Mouse (Mus musculus) spleen, postnatal 4 days (tissue): ENCODE data around the gene Ninj2.

Source experiments
- DNase-seq, 2 experiments: peaks; one replicate each; pipeline ENCODE4 v3.0.0; 2022; ENCODE audit warnings: low spot score in 2 of 2

Gene Ninj2

DNA sequence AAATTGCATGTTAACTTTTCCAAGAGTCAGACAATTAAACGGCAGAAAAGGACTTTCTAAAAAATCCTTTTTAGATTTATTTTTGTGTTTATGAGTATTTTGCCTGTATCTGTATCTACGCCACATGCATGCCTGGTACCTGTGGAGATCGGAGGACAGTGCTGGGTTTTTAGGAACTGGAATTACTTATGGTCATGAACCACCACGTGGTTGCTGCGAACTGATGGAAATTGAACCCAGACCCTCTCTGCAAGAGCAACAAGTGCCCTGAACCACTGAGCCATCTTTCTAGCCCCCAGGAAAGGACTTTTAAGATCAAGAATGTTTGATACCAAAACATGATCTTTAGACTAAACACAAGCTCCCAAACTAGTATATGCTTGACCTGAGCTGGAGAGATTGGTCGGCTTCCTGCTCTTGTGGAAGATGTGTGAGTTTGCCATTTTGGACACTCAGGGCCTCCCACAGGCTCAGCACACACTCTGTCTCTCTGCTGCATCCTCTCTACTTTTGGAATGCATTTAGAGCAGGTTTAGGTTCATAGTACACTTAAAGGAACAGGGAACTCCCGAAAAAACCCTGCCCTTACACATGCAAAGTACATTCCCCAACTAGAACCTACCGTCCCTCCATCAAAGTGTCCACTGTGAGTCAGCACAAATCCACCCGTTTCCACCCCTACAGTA is 1.1 kb downstream of the Ninj2 start:
- no peak for DNase-seq

DNA sequence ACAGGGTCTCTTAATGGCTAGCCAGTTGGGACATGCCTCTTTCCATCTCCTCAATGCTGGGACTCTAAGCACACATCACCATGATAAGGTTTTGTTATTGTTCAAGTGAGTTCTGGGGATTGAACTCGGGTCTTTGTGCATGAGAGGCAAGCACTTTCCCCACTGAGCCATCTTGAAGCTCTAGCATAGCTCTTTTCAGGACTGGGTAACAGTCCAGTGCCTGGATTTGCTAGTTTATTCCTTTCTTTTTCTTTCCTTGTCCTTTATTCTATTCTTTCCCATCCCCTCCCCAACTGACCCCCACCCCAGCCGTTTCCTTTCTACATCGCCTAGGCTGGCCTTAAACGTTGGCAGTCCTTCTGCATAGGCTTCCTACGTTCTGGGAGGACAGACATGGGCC is 1.9 kb downstream of the Ninj2 start:
- no peak for DNase-seq

DNA sequence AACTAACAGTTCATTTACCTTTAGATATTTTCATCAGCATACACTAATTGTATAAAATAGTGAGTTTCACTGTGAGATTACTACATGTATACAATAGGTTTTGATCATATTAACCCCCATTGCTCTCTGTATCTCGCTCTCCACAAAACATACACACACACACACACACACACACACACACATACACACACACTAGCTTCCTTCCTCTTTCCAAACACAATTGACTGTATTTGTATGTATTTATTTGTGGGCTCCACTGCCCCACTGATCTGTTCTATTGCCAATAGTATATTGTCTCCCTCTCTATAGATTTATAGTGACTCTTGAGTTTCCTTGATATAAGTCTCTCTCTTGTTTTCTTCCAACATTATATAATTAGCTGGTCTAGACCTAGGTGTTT is 2.4 kb downstream of the Ninj2 start:
- DNase-seq, result no peak

DNA sequence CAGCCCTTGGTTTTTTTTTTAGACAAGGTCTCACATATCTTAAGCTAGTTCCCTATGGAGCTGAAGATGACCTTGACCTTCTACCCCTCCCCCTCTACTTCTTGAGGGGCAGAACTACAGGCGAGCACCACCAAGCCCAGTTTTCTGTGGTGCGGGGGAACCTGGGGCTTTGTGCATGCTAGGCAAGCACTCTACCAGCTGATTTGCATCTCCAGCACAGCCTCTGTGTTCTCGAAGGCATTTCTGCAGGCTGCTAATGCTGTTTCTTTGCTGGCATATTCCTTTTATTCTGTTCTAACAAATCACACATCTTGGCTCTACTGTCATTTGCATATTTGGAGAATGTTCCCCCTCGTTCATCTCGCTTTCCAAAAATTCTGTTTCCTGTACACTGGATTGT is 6.2 kb downstream of the Ninj2 start:
- no peak for DNase-seq

DNA sequence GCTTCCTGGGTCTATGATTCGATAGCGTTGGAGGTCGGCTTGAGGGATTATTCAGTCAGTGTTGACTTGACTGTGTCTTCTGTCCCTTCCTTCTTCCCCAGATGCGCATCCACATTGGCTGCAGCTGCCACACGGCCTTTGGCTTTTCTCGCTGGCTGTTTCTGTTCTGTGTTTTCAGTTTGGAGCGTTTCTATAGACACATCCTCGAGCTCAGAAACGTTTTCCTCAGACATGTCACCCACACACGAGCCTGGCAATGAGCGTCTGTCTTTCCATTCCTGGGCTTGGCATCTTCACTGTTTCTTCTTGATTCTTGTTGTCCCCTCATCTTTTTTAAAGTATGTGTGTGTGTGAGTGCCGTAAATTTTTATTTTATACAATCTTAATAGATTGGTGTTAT is 8.1 kb downstream of the Ninj2 start:
- DNase-seq, result no peak

DNA sequence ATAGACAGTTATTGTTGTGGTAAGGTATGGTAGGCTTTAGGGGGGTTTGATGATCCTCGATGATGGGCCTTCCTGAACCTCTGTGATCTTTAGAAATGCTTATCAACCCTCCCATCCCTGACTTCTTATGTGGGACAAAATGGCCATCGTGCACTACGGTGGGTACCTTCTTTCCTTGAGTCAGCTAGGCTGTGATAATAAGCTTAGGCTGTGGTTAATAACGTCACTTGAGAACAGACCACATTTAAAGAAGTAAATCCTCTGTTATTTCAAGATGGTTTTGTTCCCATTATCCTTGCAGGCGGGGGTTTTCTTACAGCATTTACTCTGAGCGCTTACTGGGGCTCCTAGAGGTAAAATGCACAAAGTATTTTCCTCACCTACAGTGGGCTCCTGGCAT is 8.8 kb downstream of the Ninj2 start:
- DNase-seq, result no peak

DNA sequence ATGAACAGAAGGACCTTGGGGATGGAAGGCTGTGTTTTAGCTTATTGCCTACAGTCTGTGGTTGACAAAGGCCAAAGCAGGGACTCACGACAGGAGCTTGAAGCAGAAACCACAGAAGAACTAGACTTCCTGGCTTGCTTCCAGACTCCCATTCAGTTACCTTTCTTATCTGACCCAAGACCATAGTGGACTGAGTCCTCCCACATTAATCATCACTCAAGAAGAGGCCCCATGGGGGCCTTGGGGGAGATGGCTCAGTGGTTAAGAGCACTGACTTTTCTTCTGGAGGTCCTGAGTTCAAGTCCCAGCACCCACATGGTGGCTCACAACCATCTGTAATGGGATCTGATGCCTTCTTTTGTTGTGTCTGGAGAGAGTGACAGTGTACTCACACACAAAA is 10.0 kb downstream of the Ninj2 start:
- no peak for DNase-seq

DNA sequence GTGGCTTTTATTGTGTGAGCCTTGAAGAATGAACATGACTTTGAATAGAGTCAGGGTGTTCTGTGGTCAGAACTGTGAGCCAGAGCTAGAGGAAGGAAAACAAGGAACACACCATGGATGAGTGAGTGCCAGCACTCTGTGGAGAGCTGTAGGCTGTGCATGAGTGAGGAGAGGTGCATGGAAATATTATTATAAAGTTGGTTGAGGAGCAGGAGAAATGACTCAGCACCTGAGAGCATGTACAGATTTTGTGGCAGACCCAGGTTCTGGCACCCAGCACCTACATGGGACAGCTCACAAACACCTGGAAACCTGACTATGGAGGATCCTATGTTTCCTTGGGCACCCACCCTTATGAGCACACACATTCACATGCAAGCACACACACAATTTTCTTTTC is 11.9 kb downstream of the Ninj2 start:
- no peak for DNase-seq

DNA sequence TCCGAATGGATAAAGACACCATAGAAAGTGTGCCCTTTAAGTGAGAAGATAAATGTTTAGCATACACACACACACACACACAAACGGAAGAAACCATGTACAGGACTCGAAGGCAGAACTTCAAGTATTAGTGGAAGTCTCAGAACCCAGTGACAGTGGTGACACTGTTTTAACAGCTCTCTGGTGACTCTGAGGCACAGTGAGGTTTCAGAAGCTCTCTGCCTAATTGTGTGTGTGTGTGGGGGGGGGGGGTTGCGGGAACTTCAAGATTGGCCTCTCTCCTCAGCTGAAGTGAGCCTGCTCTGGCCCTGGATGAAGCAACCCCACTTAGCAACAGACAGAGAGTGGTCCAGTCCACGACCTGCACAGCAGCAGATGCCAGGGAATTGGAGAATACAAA is 14.4 kb downstream of the Ninj2 start:
- DNase-seq, result no peak

DNA sequence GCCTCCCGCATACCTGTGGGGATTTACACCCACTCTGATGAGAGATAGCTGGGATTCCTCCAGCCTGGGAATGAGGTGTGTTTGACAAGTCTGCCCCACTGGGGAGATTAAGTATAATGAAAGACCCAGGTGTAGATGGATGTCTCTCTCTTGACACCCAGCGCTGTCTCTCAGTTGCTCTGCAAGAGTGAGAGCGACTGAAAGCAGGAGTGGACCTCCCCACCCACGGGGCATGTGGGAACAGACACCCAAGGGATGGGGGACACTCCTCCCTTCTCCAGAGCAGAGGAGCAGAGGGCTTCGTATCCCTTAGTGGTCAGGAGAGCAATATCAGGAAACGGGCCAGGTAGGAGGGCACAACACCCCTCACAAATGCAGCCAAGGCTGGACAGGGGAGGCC is 14.9 kb downstream of the Ninj2 start:
- no peak for DNase-seq

DNA sequence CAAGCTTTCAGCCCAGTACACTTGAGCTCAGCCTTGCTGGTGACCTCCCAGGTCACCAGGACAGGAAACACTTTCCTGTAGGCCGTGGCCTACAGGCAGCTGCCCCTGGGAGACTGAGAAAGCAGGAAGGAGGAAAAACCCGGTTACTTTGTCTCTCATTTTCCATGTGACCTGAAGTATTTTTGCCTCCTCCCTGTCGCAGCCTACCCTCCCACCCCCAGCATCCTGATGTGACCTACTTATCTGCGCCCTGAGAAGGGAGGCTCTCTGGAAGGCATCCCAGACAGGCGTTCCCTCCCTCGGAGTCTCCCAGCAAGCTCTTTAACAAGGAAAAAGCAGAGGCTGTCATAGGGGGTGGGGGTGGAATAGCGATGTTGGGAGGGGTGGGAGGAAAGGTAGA is 16.0 kb downstream of the Ninj2 start:
- no peak for DNase-seq

DNA sequence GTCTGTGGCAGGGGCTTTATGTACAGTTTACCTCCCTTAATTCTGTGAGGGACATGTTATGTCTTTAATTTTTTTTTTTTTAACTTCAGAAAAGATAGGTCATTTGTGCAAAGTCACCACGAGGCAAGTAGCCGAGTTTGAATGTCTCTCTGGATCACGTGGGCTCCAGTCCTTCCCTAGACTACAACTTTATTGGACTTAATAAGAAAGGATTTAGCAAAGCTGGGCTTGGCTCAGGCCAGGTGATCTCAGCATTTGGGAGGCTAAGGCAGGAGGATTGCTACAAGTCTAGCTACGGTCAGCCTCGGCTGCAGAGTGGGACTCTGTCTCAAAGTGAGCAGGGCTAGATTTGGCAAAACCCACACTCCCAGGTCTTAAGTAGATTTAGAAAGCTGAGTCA is 16.8 kb downstream of the Ninj2 start:
- no peak for DNase-seq

DNA sequence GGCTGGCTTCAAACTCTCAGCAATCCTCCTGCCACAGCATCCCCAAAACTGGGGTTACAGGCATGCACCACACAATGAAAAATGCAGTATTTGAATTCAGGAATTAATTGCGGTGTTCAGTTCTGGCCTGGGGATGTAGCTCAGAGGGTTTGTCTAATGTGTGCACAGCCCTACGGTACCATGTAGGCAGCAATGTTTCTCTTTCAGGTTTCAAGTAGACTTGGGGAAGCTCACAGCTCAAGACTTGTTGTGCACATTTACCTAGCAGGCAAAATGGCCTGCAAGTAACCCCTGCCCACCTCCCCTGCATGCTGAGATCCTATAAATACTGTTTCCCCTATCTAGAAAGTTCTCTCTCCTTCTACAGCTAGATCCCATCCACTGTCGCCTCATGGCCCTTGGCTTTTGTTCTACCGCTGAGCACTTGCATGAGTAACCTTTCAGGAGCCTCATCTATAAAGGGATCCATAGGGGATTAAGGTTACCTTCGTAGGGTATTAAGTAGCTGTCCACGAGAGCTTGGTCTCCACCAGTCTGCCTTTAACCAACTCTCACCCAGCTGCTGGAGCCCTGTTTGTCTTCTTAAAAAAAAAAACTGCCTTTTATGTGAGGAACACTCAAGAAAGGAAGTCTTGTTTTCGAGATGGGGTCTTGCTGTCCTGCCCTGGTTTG is 17.7 kb downstream of the Ninj2 start:
- DNase-seq, result no peak

DNA sequence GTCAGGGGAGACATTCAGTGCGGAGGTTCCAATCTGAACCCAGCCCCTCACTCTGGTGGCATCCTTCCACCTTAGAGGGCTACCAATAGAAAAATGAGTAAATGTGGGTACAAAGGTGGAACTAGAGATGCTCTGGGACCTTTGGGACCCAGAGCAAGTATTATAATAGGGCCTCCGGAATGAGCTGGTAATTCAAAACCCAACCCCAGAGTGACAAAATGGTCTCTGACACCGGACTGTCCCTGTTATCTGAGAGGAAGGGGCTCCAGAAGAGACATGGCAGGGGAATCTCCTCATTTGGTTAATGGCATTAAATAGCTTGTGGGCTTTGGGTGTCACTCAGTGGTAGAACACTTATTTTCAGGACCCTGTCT is 18.2 kb downstream of the Ninj2 start:
- no peak for DNase-seq

DNA sequence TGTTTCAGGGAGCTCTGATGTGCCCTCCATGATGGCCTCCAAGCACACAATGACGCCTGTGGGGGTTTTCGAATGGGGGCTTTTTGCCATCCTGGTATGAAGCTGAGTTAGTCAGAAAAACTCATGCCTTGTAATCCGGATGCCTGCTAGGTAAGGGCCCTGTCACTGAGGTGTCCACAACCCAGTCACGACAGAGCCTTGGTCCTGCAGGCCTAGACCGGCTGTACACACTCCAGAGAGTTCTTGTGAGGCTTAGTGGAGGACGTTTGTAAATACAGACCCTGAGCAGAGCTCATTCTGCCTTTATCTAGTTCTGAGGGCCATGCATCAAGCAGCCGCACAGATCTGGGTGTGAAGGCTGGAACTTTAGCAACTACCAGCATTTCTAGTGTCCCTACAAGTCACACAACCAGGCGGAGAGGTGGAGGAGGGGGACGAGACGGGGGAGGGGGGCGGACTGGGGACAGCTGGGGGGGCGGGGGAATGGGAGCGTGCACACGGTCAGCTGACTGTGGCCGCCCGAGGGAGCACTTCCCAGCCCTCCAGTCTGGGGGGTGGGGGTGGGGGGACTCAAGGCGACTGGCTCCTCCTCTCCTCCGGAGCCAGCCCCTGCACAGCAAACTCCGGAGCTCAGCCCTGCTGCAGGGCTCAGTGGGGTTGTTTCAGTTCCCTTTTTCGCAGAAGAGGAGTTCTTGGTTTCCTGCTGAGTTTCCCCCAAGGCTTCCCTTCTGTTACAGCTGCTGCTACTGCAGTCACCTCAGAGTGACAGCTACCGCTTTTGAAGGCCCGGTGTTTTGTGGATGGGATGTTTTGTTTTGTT is 19.0 kb downstream of the Ninj2 start:
- peak; percentile 70 to 79 for DNase-seq

DNA sequence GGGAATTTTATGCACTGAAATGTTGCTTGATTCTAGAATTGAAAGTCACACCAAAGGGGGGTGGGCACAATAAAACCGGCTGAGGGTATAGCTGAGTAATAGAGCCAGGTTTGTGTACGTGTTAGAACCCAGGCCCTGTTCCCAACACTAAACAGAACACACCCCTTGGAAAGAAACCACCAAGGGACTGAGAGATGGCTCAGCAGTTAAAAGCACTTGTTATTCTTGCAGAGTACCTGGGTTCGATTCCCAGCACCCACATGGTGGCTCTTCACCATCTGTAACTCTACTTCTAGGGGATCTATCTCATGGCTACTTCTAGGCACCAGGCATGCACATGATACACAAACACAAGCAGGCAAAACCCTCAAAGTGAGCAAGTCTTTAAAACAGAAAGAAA is 20.7 kb downstream of the Ninj2 start:
- no peak for DNase-seq

DNA sequence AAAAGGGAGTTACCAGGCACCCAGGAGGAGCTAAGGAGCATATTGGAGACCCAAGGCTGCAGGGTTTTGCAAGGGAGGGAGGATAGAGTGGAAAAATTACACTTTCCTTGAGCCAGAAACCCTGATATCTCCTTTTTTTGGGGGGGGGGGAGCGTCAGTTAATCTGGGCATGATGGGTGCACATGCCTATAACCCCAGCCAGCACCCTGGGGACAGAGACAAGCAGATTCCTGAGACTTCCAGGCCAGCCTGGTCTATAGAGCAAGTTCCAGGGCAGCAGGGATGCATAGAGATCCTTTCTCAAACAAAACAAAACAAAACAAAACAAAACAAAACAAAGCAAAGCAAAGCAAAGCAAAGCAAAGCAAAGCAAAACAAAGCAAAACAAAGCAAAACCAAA is 21.1 kb downstream of the Ninj2 start:
- no peak for DNase-seq

DNA sequence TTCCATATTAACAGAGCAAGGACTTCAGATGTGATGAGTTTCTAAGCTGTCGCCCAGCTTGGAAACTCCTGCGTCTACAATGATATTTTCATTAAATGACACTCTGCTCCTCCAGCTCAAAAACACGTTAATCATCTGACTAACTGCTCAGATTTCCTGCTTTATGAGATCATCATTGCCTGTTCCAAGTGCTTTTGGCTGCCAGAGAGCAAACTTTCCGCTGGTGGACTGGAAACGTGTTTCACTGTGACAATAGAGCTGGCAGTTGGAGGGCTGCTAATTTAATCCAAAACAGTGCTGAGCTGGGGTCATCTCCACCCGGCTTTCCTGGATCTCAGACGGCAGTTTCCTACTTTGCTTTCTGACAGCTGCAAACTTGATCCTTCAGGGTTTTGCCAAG is 21.5 kb downstream of the Ninj2 start:
- DNase-seq, result no peak

DNA sequence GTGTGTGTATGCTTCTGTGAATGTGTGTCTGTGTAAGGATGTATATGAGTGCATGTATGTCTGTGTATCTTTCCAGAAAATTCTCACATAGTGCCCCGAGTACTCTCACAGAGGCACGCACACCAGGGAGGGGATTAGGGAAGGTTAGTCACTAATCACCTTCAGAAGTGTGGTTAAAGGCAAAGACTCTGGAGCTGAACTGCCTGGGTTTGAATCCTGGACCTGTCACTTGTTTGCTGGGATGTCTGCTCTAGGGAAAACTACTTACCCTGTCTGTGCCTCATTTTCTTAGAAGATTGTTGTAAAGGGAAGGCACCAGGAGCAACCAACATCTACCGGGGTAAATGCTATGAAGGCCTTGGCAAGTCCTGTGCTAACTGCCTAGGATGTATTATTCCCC is 22.3 kb downstream of the Ninj2 start:
- DNase-seq, result no peak

DNA sequence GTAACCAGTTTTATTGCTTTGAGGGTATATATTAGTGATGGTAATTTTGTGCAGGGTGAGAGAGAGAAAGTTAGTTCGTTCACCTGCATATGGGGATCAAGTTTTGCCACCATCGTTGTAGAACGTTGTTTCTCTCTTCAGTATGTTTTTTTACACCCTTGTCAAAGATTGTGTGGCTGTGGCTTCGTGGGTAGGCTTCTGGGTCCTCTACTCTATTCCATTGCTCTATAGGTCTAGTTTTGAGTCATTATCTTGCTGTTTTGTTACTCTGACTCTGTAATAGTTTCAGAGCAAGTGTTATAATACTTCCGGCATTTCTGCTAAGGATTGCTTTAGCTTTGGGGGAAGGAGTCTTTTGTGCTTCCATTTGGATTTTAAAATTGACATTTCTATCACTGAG is 26.7 kb downstream of the Ninj2 start:
- DNase-seq, result no peak

DNA sequence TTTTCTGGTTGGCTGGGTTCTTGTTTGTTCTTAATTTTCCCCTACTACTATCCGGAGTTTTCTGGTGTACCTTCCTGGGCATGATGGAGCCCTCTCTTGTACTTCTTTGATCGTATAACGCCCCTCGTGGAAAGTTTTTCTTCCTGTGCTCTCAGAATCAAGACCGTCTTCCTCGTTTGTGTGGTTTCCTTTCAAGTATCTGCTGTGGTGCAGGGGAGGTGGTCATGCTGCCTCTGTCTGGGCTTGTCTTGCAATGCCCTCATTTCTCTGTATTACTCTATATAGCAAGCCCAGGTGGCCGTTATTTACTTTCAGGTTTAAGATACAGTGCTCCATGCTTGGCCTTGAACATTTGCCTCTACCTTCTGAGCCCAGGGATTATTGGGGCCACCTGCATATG is 31.5 kb downstream of the Ninj2 start:
- no peak for DNase-seq

DNA sequence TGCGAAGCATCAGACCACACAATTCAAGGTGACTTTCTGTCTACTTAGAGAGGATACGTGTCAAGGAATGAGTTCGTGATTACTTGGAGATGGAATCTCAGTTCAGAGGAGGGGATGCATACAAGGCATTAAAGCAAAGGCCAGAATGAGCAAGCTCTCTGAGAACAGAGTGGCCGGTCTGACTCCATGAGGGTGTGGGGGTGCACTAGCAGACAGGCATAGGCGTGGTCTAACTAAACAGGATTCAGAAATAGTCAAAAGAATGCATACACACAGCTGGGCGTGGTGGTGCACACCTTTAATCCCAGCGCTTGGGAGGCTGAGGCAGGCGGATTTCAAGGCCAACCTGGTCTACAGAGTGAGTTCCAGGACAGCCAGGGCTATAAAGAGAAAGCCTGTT is 33.3 kb downstream of the Ninj2 start:
- DNase-seq, result no peak

DNA sequence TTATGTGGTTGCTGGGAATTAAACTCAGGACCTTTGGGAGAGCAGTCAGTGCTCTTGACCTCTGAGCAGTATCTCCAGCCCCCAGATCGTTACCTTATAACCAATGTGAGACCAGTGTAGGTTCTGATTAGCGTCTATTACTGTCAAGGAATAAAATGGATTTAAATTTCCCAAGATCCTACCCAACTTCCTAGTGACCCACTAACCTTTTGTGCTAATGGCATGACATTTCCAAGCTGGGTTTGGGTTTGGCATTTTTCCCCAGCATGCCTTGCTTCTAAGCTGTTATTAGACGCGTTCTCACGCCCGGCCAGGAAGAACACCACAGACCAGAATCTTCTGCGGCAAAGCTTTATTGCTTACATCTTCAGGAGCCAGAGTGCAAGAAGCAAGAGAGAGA is 34.2 kb downstream of the Ninj2 start:
- DNase-seq, result no peak
